Mouse (Mus musculus): ENCODE measurements around the gene Mast4. TPM values are rescaled to one million over a fixed set of nuclear protein-coding genes. Genes with fewer than 3 reads are reported as not detected.

Mast4 gene
- total and polyA plus RNA-seq, 3 experiments = 0.99 to 7.4 (median 6.1) TPM

DNA sequence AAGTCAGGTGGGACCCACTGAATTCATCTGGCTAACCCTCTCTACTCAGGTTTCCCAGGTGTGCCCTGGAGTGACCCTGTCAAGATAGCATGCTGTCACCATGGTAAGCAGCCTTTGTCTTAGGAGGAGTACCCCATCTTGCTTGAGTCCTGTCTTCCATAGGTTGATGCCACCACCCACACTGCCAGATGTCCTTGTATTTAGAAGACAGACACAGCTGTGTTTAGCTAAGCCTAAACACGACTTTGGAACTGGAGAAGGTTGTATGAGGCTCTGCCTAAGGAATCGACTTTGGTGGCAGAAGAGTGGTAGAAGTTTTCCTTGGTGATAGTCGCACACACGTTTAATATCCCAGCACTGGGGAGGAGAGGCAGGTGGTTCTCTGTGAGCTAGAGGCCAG, 496.9 kb downstream of the Mast4 start:
- peaks cover 8 to 15% of the 10 kb centered on the region in 2 experiments for H3K4me1 ChIP-seq (ENCODE audit: control insufficient read depth in 1 of 2, insufficient read depth in 2 of 2)
- H3K27ac ChIP-seq (ENCODE audit: insufficient read depth, low read depth) = no peak overlapping the region
- TF ChIP-seq JUND (conservative IDR thresholded peaks at IDR 0.05; ENCODE audit: low read depth, low read length) (no peak), PAX5 (IDR thresholded peaks at IDR 0.05; ENCODE audit: low read length) (no peak), POLR2AphosphoS2 (IDR thresholded peaks at IDR 0.05; ENCODE audit: low read depth, low read length) (no peak), MEF2A (IDR thresholded peaks at IDR 0.05; ENCODE audit: borderline replicate concordance, low read depth, low read length) (no peak), NRF1 (IDR thresholded peaks at IDR 0.05; ENCODE audit: low read depth, low read length) (no peak), MAX (IDR thresholded peaks at IDR 0.05; ENCODE audit: low read length) (no peak), TBP (conservative IDR thresholded peaks at IDR 0.05; ENCODE audit: low read depth, low read length) (no peak), KAT2A (IDR thresholded peaks at IDR 0.05; ENCODE audit: insufficient replicate concordance, low read length) (no peak), ETS1 (conservative IDR thresholded peaks at IDR 0.05; ENCODE audit: low read depth, low read length) (no peak), RCOR1 (conservative IDR thresholded peaks at IDR 0.05; ENCODE audit: low read depth, low read length) (no peak)
- DNase-seq (ENCODE audit: extremely low read depth) = no peak
- H3K9me3 ChIP-seq (replicated peaks; ENCODE audit: low read length) = no peaks in the 10 kb centered on the region
- H3K27me3 ChIP-seq (replicated peaks) = no peaks in the 10 kb centered on the region
- H3K4me3 ChIP-seq (replicated peaks in 1 of 3; ENCODE audit: low read depth in 2 of 3, low read length in 2 of 3, poor library complexity in 1 of 3) = no peak overlapping the region
- in situ Hi-C loops (cut with MboI; ENCODE audit: low pct_ligation_motif_present, low pct_unique_long_range_greater_than_20kb, low sequenced_read_pairs) = no loop called here
- peaks cover 5% of the 10 kb centered on the region for H3K79me2 ChIP-seq (replicated peaks; ENCODE audit: control insufficient read depth, extremely low read depth, insufficient read depth, poor library complexity, severe bottlenecking)
- H3K36me3 ChIP-seq (replicated peaks in 1 of 2; ENCODE audit: control insufficient read depth in 1 of 2, insufficient read depth in 1 of 2, low read length in 1 of 2) = peaks cover 17 to 33% of the 10 kb centered on the region in 2 experiments
- no peak overlapping the region for H3K9ac ChIP-seq (ENCODE audit: insufficient read depth, low read depth)
- H3K4me2 ChIP-seq (ENCODE audit: insufficient read depth, low read depth, poor library complexity, severe bottlenecking) = no peak overlapping the region
- dilution Hi-C loops (cut with MboI; ENCODE audit: extremely low pct_ligation_motif_present, extremely low pct_unique_long_range_greater_than_20kb, low sequenced_read_pairs) = no loop called here

DNA sequence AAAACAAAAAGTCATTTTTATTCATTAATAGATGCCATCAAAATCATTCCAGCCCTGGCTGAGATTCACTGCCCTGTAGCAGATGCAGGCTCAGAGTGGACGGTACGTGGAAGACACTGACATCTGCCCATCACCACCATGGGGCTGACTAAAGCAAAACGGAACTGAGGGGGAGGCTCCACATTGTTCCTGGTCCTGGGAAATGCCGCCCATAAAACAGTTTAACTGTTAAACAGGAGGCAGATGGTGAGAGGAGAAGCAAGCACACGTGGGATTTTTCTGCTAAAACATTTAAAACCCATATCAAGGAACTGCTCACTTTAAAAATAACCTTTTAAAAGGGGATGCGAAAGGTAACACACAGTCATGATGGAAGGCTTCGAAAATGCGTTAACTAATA, 499.0 kb downstream of the Mast4 start:
- TF ChIP-seq MYC (IDR thresholded peaks at IDR 0.05; ENCODE audit: low read depth, low read length) (no peak), USF2 (conservative IDR thresholded peaks at IDR 0.05; ENCODE audit: low read depth, low read length) (no peak), CTCF (conservative IDR thresholded peaks at IDR 0.05 in 1 of 2, IDR thresholded peaks at IDR 0.05 in 1 of 2; ENCODE audit: low read depth in 2 of 2, low read length in 2 of 2) (no peak), TBP (conservative IDR thresholded peaks at IDR 0.05; ENCODE audit: low read depth, low read length) (no peak), IRF4 (IDR thresholded peaks at IDR 0.05; ENCODE audit: low read depth, low read length) (no peak), CHD2 (IDR thresholded peaks at IDR 0.05; ENCODE audit: low read length) (no peak), PAX5 (IDR thresholded peaks at IDR 0.05; ENCODE audit: low read length) (no peak), KAT2A (IDR thresholded peaks at IDR 0.05; ENCODE audit: insufficient replicate concordance, low read length) (no peak), POLR2AphosphoS2 (IDR thresholded peaks at IDR 0.05; ENCODE audit: low read depth, low read length) (no peak)
- Histone ChIP-seq H3K9me3 (replicated peaks; ENCODE audit: low read length) (no peaks in the 10 kb centered on the region), H3K4me1 (ENCODE audit: control insufficient read depth in 1 of 2, insufficient read depth in 2 of 2) (no peaks in the 10 kb centered on the region), H3K79me2 (replicated peaks; ENCODE audit: control insufficient read depth, extremely low read depth, insufficient read depth, poor library complexity, severe bottlenecking) (peaks cover 5% of the 10 kb centered on the region; the same call in 1 of the 2 replicates), H3K9ac (ENCODE audit: insufficient read depth, low read depth) (no peak overlapping the region), H3K27me3 (replicated peaks) (no peaks in the 10 kb centered on the region), H3K36me3 (replicated peaks in 1 of 2; ENCODE audit: control insufficient read depth in 1 of 2, insufficient read depth in 1 of 2, low read length in 1 of 2) (peaks cover 10 to 27% of the 10 kb centered on the region in 2 experiments), H3K4me2 (ENCODE audit: insufficient read depth, low read depth, poor library complexity, severe bottlenecking) (no peak overlapping the region), H3K27ac (ENCODE audit: insufficient read depth, low read depth) (no peak overlapping the region), H3K4me3 (replicated peaks in 1 of 3; ENCODE audit: low read depth in 2 of 3, low read length in 2 of 3, poor library complexity in 1 of 3) (no peak overlapping the region)
- dilution Hi-C loops (cut with MboI; ENCODE audit: extremely low pct_ligation_motif_present, extremely low pct_unique_long_range_greater_than_20kb, low sequenced_read_pairs) = no loop called here
- in situ Hi-C loops (cut with MboI; ENCODE audit: low pct_ligation_motif_present, low pct_unique_long_range_greater_than_20kb, low sequenced_read_pairs) = no loop called here
- DNase-seq (ENCODE audit: extremely low read depth) = no peak

Data from CH12.LX (cell line).